Mouse (Mus musculus) testis, postnatal 10 days (tissue): ENCODE data around the gene Cmtm3.

ENCODE experiments used
- DNase-seq: peaks from one replicate; pipeline ENCODE4 v3.0.0; 2021; ENCODE audit warnings: low spot score

The Cmtm3 gene

GRCm38 (mm10) chr8:104342426-104342825 lies 3.2 kb downstream of the Cmtm3 start:
- no peak for DNase-seq

GRCm38 (mm10) chr8:104343957-104344356 lies 4.7 kb downstream of the Cmtm3 start:
- DNase-seq = peak; percentile 94

- no peak for DNase-seq
Observed at GRCm38 (mm10) chr8:104344622-104345021, 5.4 kb downstream of the Cmtm3 start.

GRCm38 (mm10) chr8:104346706-104347105 lies 7.5 kb downstream of the Cmtm3 start:
- DNase-seq = peak; percentile 58

GRCm38 (mm10) chr8:104348971-104349370 lies 9.8 kb downstream of the Cmtm3 start:
- DNase-seq = no peak

GRCm38 (mm10) chr8:104350047-104350446 lies 10.8 kb downstream of the Cmtm3 start:
- DNase-seq = no peak

- no peak for DNase-seq
Observed at GRCm38 (mm10) chr8:104353186-104353585, 14.0 kb downstream of the Cmtm3 start.

- DNase-seq = no peak
Observed at GRCm38 (mm10) chr8:104354504-104354903, 15.3 kb downstream of the Cmtm3 start.

- no peak for DNase-seq
Observed at GRCm38 (mm10) chr8:104358637-104359036, 19.4 kb downstream of the Cmtm3 start.

- DNase-seq = no peak
Observed at GRCm38 (mm10) chr8:104359778-104360456, 20.7 kb downstream of the Cmtm3 start.

GRCm38 (mm10) chr8:104365695-104366094 lies 26.5 kb downstream of the Cmtm3 start:
- no peak for DNase-seq

- DNase-seq = no peak
Observed at GRCm38 (mm10) chr8:104367398-104367797, 28.2 kb downstream of the Cmtm3 start.

GRCm38 (mm10) chr8:104369591-104369990 lies 30.4 kb downstream of the Cmtm3 start:
- DNase-seq = no peak

GRCm38 (mm10) chr8:104370071-104370470 lies 30.9 kb downstream of the Cmtm3 start:
- DNase-seq = no peak

- DNase-seq = no peak
Observed at GRCm38 (mm10) chr8:104371121-104371520, 31.9 kb downstream of the Cmtm3 start.

- DNase-seq = no peak
Observed at GRCm38 (mm10) chr8:104373779-104374178, 34.6 kb downstream of the Cmtm3 start.

- DNase-seq = no peak
Observed at GRCm38 (mm10) chr8:104374269-104374668, 35.1 kb downstream of the Cmtm3 start.

GRCm38 (mm10) chr8:104374864-104375846 lies 35.9 kb downstream of the Cmtm3 start:
- no peak for DNase-seq

- no peak for DNase-seq
Observed at GRCm38 (mm10) chr8:104375959-104376358, 36.7 kb downstream of the Cmtm3 start.

GRCm38 (mm10) chr8:104376669-104377068 lies 37.5 kb downstream of the Cmtm3 start:
- DNase-seq = no peak

GRCm38 (mm10) chr8:104379301-104379836 lies 40.2 kb downstream of the Cmtm3 start:
- DNase-seq = no peak

- DNase-seq = no peak
Observed at GRCm38 (mm10) chr8:104380269-104380668, 41.1 kb downstream of the Cmtm3 start.

- DNase-seq = no peak
Observed at GRCm38 (mm10) chr8:104380961-104381411, 41.8 kb downstream of the Cmtm3 start.
